Comparison of ENCODE assay signal across 17 mouse cellular contexts in the genomic region with DNA sequence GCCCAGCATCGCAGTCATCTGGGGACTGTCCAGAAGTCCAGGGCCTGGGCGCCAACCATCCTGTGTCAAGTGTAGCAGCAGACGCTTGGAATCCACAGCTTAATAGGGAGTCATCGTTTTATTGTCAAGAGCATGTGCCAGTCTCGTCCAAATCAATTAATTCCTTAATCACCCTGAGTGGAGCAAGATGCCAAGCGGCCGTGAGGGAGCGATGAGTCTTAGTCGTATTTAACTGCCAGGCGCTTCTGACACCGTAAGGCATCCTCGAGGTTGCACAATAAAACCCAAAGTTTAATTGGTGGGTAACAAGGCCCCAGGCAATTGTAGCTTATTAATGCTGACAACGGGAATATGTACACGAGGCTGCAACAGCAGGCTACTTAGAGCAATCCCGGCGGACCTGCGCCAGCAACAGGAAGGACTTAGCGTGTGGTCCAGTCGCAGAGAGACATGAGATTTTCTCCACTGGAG.
DNase-seq lines count a peak whose midpoint lies in the region; ATAC-seq and TF ChIP-seq lines count a peak whose summit lies in the region.
"Had no signal": no experiment of that assay in that cellular context is flagged by ENCODE, and none has a peak within 500 bp of the region (broad histone marks: within the 10 kb centered on the region; RNA-seq: fewer than 3 reads in every experiment).

No protein-coding gene starts in this region.

- WGBS in forebrain, embryonic 13.5 days, result 50% methylated on average over 19 of the region's 19 CpGs
- 91% methylated on average over 19 of the region's 19 CpGs for WGBS in forebrain, embryonic 10.5 days
- 47% methylated on average over 19 of the region's 19 CpGs for WGBS in hindbrain, embryonic 14.5 days
- 45% methylated on average over 19 of the region's 19 CpGs for WGBS in hindbrain, embryonic 16.5 days
- 51% methylated on average over 19 of the region's 19 CpGs for WGBS in midbrain, postnatal 0 days

- no peak overlapping the region for H3K4me3 ChIP-seq in forebrain, embryonic 13.5 days
- H3K4me3 ChIP-seq in forebrain, embryonic 10.5 days, result no peak overlapping the region
- no peak overlapping the region for H3K4me3 ChIP-seq in hindbrain, embryonic 14.5 days (replicated peaks; ENCODE audit: low read length)
- H3K4me3 ChIP-seq in hindbrain, embryonic 16.5 days (ENCODE audit: low read length), result no peak overlapping the region
- H3K4me3 ChIP-seq in midbrain, postnatal 0 days (ENCODE audit: low read depth, low read length), result no peak overlapping the region

- H3K4me2 ChIP-seq in forebrain, embryonic 13.5 days, result no peak overlapping the region
- no peak overlapping the region for H3K4me2 ChIP-seq in hindbrain, embryonic 14.5 days (replicated peaks)
- H3K4me2 ChIP-seq in hindbrain, embryonic 16.5 days (ENCODE audit: low read length), result no peak overlapping the region
- H3K4me2 ChIP-seq in midbrain, postnatal 0 days (ENCODE audit: low read depth, low read length, poor library complexity, severe bottlenecking), result no peak overlapping the region
- H3K4me2 ChIP-seq: liver, embryonic 11.5 days had no signal

- no peak for DNase-seq in forebrain, embryonic 10.5 days (ENCODE audit: extremely low spot score, low spot score)
- DNase-seq in hindbrain, embryonic 14.5 days (ENCODE audit: low spot score), result no peak
- DNase-seq in fat pad, adult 2 months (ENCODE audit: extremely low read depth, low read depth, low spot score), result peak; percentile 5
- peak; percentile 68 for DNase-seq in midbrain, postnatal 0 days (ENCODE audit: low spot score)
- no peak for DNase-seq in embryo, embryonic 11 days
- no peak for DNase-seq in frontal cortex, postnatal 25 days (ENCODE audit: low spot score in 2 of 2)
- DNase-seq: adrenal gland, adult 2 months; cerebellum, adult 8-10 months; heart, adult 18-20 months; kidney, adult 9 months; kidney, postnatal 4 days; right cerebral cortex, adult 18-20 months had no signal

- H3K9ac ChIP-seq in forebrain, embryonic 13.5 days, result no peak overlapping the region
- no peak overlapping the region for H3K9ac ChIP-seq in hindbrain, embryonic 14.5 days
- no peak overlapping the region for H3K9ac ChIP-seq in hindbrain, embryonic 16.5 days (ENCODE audit: low read depth, low read length)
- H3K9ac ChIP-seq in midbrain, postnatal 0 days (replicated peaks; ENCODE audit: low read length, poor library complexity, severe bottlenecking), result no peak overlapping the region

- no peak for TF ChIP-seq CTCF in midbrain, postnatal 0 days (IDR thresholded peaks at IDR 0.05)

- H3K27me3 ChIP-seq in forebrain, embryonic 13.5 days, result no peaks in the 10 kb centered on the region
- no peaks in the 10 kb centered on the region for H3K27me3 ChIP-seq in forebrain, embryonic 10.5 days (ENCODE audit: poor library complexity, severe bottlenecking)
- no peaks in the 10 kb centered on the region for H3K27me3 ChIP-seq in hindbrain, embryonic 14.5 days (ENCODE audit: control insufficient read depth, insufficient read depth, low read length)
- H3K27me3 ChIP-seq in hindbrain, embryonic 16.5 days (replicated peaks; ENCODE audit: control insufficient read depth, insufficient read depth, low read length), result no peaks in the 10 kb centered on the region
- no peaks in the 10 kb centered on the region for H3K27me3 ChIP-seq in midbrain, postnatal 0 days (ENCODE audit: insufficient read depth, low read length)

- no peaks in the 10 kb centered on the region for H3K4me1 ChIP-seq in forebrain, embryonic 13.5 days
- H3K4me1 ChIP-seq in forebrain, embryonic 10.5 days, result no peaks in the 10 kb centered on the region
- H3K4me1 ChIP-seq in hindbrain, embryonic 14.5 days (replicated peaks; ENCODE audit: control insufficient read depth, insufficient read depth, low read length), result no peaks in the 10 kb centered on the region
- H3K4me1 ChIP-seq in hindbrain, embryonic 16.5 days (ENCODE audit: control insufficient read depth, insufficient read depth, low read depth, low read length), result no peaks in the 10 kb centered on the region
- no peaks in the 10 kb centered on the region for H3K4me1 ChIP-seq in midbrain, postnatal 0 days (ENCODE audit: insufficient read depth, low read length)

- H3K27ac ChIP-seq in forebrain, embryonic 13.5 days, result no peak overlapping the region
- H3K27ac ChIP-seq in forebrain, embryonic 10.5 days, result no peak overlapping the region
- H3K27ac ChIP-seq in hindbrain, embryonic 14.5 days, result no peak overlapping the region
- H3K27ac ChIP-seq in hindbrain, embryonic 16.5 days (ENCODE audit: low read depth, low read length), result no peak overlapping the region
- H3K27ac ChIP-seq in midbrain, postnatal 0 days (ENCODE audit: low read depth, low read length), result no peak overlapping the region

- 0 out of 2 replicates have a peak, but pooled peaks cover 7% of the 10 kb centered on the region for H3K9me3 ChIP-seq in forebrain, embryonic 13.5 days (replicated peaks)
- H3K9me3 ChIP-seq in forebrain, embryonic 10.5 days, result no peaks in the 10 kb centered on the region; the same call in 1 of the 2 replicates
- H3K9me3 ChIP-seq in hindbrain, embryonic 14.5 days (ENCODE audit: control insufficient read depth, low read length), result no peaks in the 10 kb centered on the region
- no peaks in the 10 kb centered on the region; the same call in 1 of the 2 replicates for H3K9me3 ChIP-seq in hindbrain, embryonic 16.5 days (ENCODE audit: control insufficient read depth, low read length)
- H3K9me3 ChIP-seq in midbrain, postnatal 0 days (ENCODE audit: low read length), result no peaks in the 10 kb centered on the region

- ATAC-seq in forebrain, embryonic 13.5 days, result peak; percentile 65; the same call in 1 of the 2 replicates
- peak; percentile 43; the same call in 1 of the 2 replicates for ATAC-seq in hindbrain, embryonic 14.5 days (ENCODE audit: low FRiP score)
- no peak for ATAC-seq in hindbrain, embryonic 16.5 days
- ATAC-seq in midbrain, postnatal 0 days (ENCODE audit: low FRiP score), result no peak
- ATAC-seq: inflammation-experienced regulatory T-cells, adult 6 months; lung, postnatal 0 days had no signal

- H3K36me3 ChIP-seq in forebrain, embryonic 13.5 days (ENCODE audit: poor library complexity, severe bottlenecking), result no peaks in the 10 kb centered on the region
- no peaks in the 10 kb centered on the region for H3K36me3 ChIP-seq in forebrain, embryonic 10.5 days (replicated peaks)
- no peaks in the 10 kb centered on the region for H3K36me3 ChIP-seq in hindbrain, embryonic 14.5 days (replicated peaks; ENCODE audit: control insufficient read depth, insufficient read depth)
- H3K36me3 ChIP-seq in hindbrain, embryonic 16.5 days (ENCODE audit: control insufficient read depth, insufficient read depth, low read length), result no peaks in the 10 kb centered on the region
- H3K36me3 ChIP-seq in midbrain, postnatal 0 days (ENCODE audit: insufficient read depth, low read length), result no peaks in the 10 kb centered on the region

Comparison
In these comparisons a context has a peak if more than half of its experiments do, and no peak if none do; other contexts are left out.
1. ATAC-seq: peak in forebrain, embryonic 13.5 days (single experiment) and hindbrain, embryonic 14.5 days (single experiment); none in hindbrain, embryonic 16.5 days (single experiment) and midbrain, postnatal 0 days (single experiment).
2. DNase-seq: peak in fat pad, adult 2 months (single experiment) and midbrain, postnatal 0 days (single experiment); none in forebrain, embryonic 10.5 days (single experiment), hindbrain, embryonic 14.5 days (single experiment), embryo, embryonic 11 days (single experiment) and frontal cortex, postnatal 25 days (0 of 2).